Comparison of ENCODE assay signal across 10 mouse cellular contexts in genomic region chr5:85772086-85772485, GRCm38 (mm10).
DNase-seq lines count a peak whose midpoint lies in the region; ATAC-seq and TF ChIP-seq lines count a peak whose summit lies in the region.
"Had no signal": no experiment of that assay in that cellular context is flagged by ENCODE, and none has a peak within 500 bp of the region (broad histone marks: within the 10 kb centered on the region; RNA-seq: fewer than 3 reads in every experiment).

No protein-coding gene starts in this region.

- no peak overlapping the region for H3ac ChIP-seq in myocyte (ENCODE audit: control insufficient read depth, insufficient read length)

- no peaks in the 10 kb centered on the region for H3K79me2 ChIP-seq in myocyte (ENCODE audit: control insufficient read depth, insufficient read depth)

- ATAC-seq in midbrain, postnatal 0 days (ENCODE audit: low FRiP score), result 0 out of 2 replicates have a peak, but pooled peaks have one; percentile 31
- no peak; the same call in 1 of the 2 replicates for ATAC-seq in midbrain, embryonic 13.5 days
- ATAC-seq in G1E (ENCODE audit: extremely low read depth, insufficient number of reproducible peaks, low FRiP score, poor library complexity, severe bottlenecking), result peak; percentile 87
- peak; percentile 92 for ATAC-seq in forebrain, embryonic 12.5 days (ENCODE audit: low FRiP score)

- no peak overlapping the region for H3K27ac ChIP-seq in midbrain, postnatal 0 days (ENCODE audit: low read depth, low read length)
- no peak overlapping the region for H3K27ac ChIP-seq in midbrain, embryonic 13.5 days
- peak overlapping the region; percentile 61 for H3K27ac ChIP-seq in forebrain, embryonic 12.5 days
- H3K27ac ChIP-seq: kidney, embryonic 15.5 days had no signal

- no peaks in the 10 kb centered on the region for H3K36me3 ChIP-seq in midbrain, postnatal 0 days (ENCODE audit: insufficient read depth, low read length)
- no peaks in the 10 kb centered on the region for H3K36me3 ChIP-seq in midbrain, embryonic 13.5 days
- H3K36me3 ChIP-seq in G1E (replicated peaks) (no peaks in the 10 kb centered on the region), myocyte (ENCODE audit: control insufficient read depth, insufficient read depth) (no peaks in the 10 kb centered on the region)
- no peaks in the 10 kb centered on the region for H3K36me3 ChIP-seq in forebrain, embryonic 12.5 days (replicated peaks)
- H3K36me3 ChIP-seq: kidney, embryonic 15.5 days had no signal

- TF ChIP-seq POLR2A in myocyte (IDR thresholded peaks at IDR 0.05; ENCODE audit: insufficient read length, low read depth), result no peak

- H3K4me1 ChIP-seq in midbrain, postnatal 0 days (ENCODE audit: insufficient read depth, low read length), result no peaks in the 10 kb centered on the region
- H3K4me1 ChIP-seq in midbrain, embryonic 13.5 days (replicated peaks), result no peaks in the 10 kb centered on the region
- no peaks in the 10 kb centered on the region for H3K4me1 ChIP-seq in G1E (ENCODE audit: insufficient read depth, low read depth, low read length)
- no peaks in the 10 kb centered on the region; the same call in 1 of the 2 replicates for H3K4me1 ChIP-seq in forebrain, embryonic 12.5 days
- H3K4me1 ChIP-seq: kidney, embryonic 15.5 days had no signal

- peak; percentile 28 for DNase-seq in midbrain, postnatal 0 days (ENCODE audit: low spot score)
- no peak for DNase-seq in G1E (ENCODE audit: low spot score)
- DNase-seq in adrenal gland, postnatal 25 days, result no peak
- no peak for DNase-seq in kidney, postnatal 36 days
- no peak for DNase-seq in heart, adult 18-20 months
- DNase-seq: lung, postnatal 10 days had no signal

- no peak overlapping the region for H3K9ac ChIP-seq in midbrain, postnatal 0 days (replicated peaks; ENCODE audit: low read length, poor library complexity, severe bottlenecking)
- no peak overlapping the region for H3K9ac ChIP-seq in midbrain, embryonic 13.5 days (replicated peaks)
- no peak overlapping the region for H3K9ac ChIP-seq in forebrain, embryonic 12.5 days
- H3K9ac ChIP-seq: kidney, embryonic 15.5 days had no signal

- no peak; the same call in 1 of the 2 replicates for TF ChIP-seq CTCF in midbrain, postnatal 0 days (IDR thresholded peaks at IDR 0.05)
- TF ChIP-seq CTCF in G1E (IDR thresholded peaks at IDR 0.05; ENCODE audit: low read depth, low read length), result no peak

- no peaks in the 10 kb centered on the region for H3K9me3 ChIP-seq in midbrain, postnatal 0 days (ENCODE audit: low read length)
- no peaks in the 10 kb centered on the region for H3K9me3 ChIP-seq in midbrain, embryonic 13.5 days
- no peaks in the 10 kb centered on the region for H3K9me3 ChIP-seq in G1E (replicated peaks)
- H3K9me3 ChIP-seq in forebrain, embryonic 12.5 days, result no peaks in the 10 kb centered on the region
- H3K9me3 ChIP-seq: kidney, embryonic 15.5 days had no signal

- no peaks in the 10 kb centered on the region for H3K27me3 ChIP-seq in midbrain, postnatal 0 days (ENCODE audit: insufficient read depth, low read length)
- H3K27me3 ChIP-seq in midbrain, embryonic 13.5 days, result no peaks in the 10 kb centered on the region
- H3K27me3 ChIP-seq in G1E (ENCODE audit: insufficient read depth, low read length), result no peaks in the 10 kb centered on the region
- no peaks in the 10 kb centered on the region for H3K27me3 ChIP-seq in forebrain, embryonic 12.5 days
- no peaks in the 10 kb centered on the region for H3K27me3 ChIP-seq in myocyte (ENCODE audit: control insufficient read depth, insufficient read depth, insufficient read length)
- H3K27me3 ChIP-seq: kidney, embryonic 15.5 days had no signal

- H3K4me3 ChIP-seq in midbrain, postnatal 0 days (ENCODE audit: low read depth, low read length), result no peak overlapping the region
- H3K4me3 ChIP-seq in midbrain, embryonic 13.5 days (replicated peaks), result no peak overlapping the region
- no peak overlapping the region for H3K4me3 ChIP-seq in G1E (ENCODE audit: low read depth, low read length)
- no peak overlapping the region for H3K4me3 ChIP-seq in forebrain, embryonic 12.5 days (replicated peaks)
- no peak overlapping the region for H3K4me3 ChIP-seq in myocyte
- H3K4me3 ChIP-seq: kidney, embryonic 15.5 days had no signal

- H3K4me2 ChIP-seq in midbrain, postnatal 0 days (ENCODE audit: low read depth, low read length, poor library complexity, severe bottlenecking), result no peak overlapping the region
- H3K4me2 ChIP-seq in midbrain, embryonic 13.5 days (replicated peaks), result no peak overlapping the region
- no peak overlapping the region for H3K4me2 ChIP-seq in forebrain, embryonic 12.5 days
- H3K4me2 ChIP-seq in myocyte (ENCODE audit: low read depth), result peak overlapping the region; percentile 61
- H3K4me2 ChIP-seq: kidney, embryonic 15.5 days had no signal

- 63% methylated on average over 4 of the region's 4 CpGs for WGBS in midbrain, postnatal 0 days
- WGBS in midbrain, embryonic 13.5 days, result 67% methylated on average over 4 of the region's 4 CpGs
- WGBS in forebrain, embryonic 12.5 days, result 45% methylated on average over 4 of the region's 4 CpGs

TF ChIP-seq in myocyte, 11 proteins besides CTCF, POLR2A, EP300 and RAD21:
- TF ChIP-seq CEBPB (IDR thresholded peaks at IDR 0.05; ENCODE audit: insufficient read depth, poor library complexity, severe bottlenecking), result no peak
- TF ChIP-seq MYOG (IDR thresholded peaks at IDR 0.05; ENCODE audit: control insufficient read depth in 1 of 3, insufficient read depth in 1 of 3, insufficient read length in 2 of 3, low read depth in 2 of 3), result no peak
- TF ChIP-seq USF1 (IDR thresholded peaks at IDR 0.05; ENCODE audit: low read depth), result no peak
- TF ChIP-seq SRF (IDR thresholded peaks at IDR 0.05; ENCODE audit: control insufficient read depth, insufficient read length, low read depth), result no peak
- no peak for TF ChIP-seq POLR2AphosphoS2 (IDR thresholded peaks at IDR 0.05; ENCODE audit: insufficient read length, low read depth)
- TF ChIP-seq TCF3 (IDR thresholded peaks at IDR 0.05; ENCODE audit: insufficient read length, low read depth), result no peak
- TF ChIP-seq REST (IDR thresholded peaks at IDR 0.05; ENCODE audit: insufficient read depth, insufficient read length), result no peak
- TF ChIP-seq MYOD1 (IDR thresholded peaks at IDR 0.05; ENCODE audit: control insufficient read depth in 1 of 3, insufficient read length in 2 of 3, low read depth in 2 of 3), result no peak
